Mouse (Mus musculus) thymus, postnatal 14 days (tissue): ENCODE measurements around the gene Lce3d.

Experiments
- DNase-seq: peaks from one replicate; pipeline ENCODE4 v3.0.0; 2021

Lce3d gene

GRCm38 (mm10) chr3:92957090-92957489, at the start of gene Lce3d:
TSS of gene Lce3d (plus strand) at chr3:92957390.
- DNase-seq = no peak

- no peak for DNase-seq
Observed at GRCm38 (mm10) chr3:92907571-92907970, 49.6 kb upstream of the Lce3d start.

- DNase-seq = no peak
Observed at GRCm38 (mm10) chr3:92920364-92920763, 36.8 kb upstream of the Lce3d start.

GRCm38 (mm10) chr3:92926130-92926529, 31.1 kb upstream of the Lce3d start, which contains the start of gene Lce3a:
TSS of gene Lce3a (minus strand) at chr3:92926230.
- no peak for DNase-seq

- no peak for DNase-seq
Observed at GRCm38 (mm10) chr3:92932679-92933078, 24.5 kb upstream of the Lce3d start, which contains the start of gene Lce3b. TSS of gene Lce3b (plus strand) at chr3:92932979.

- no peak for DNase-seq
Observed at GRCm38 (mm10) chr3:92944186-92944585, 13.0 kb upstream of the Lce3d start, which contains the start of gene Lce3c. TSS of gene Lce3c (plus strand) at chr3:92944486.

GRCm38 (mm10) chr3:92966761-92967160, 9.6 kb downstream of the Lce3d start, which contains the start of gene Lce3e:
TSS of gene Lce3e (plus strand) at chr3:92967061.
- DNase-seq = no peak

GRCm38 (mm10) chr3:92978484-92978883, 21.3 kb downstream of the Lce3d start:
- no peak for DNase-seq

- DNase-seq = no peak
Observed at GRCm38 (mm10) chr3:92991926-92992325, 34.7 kb downstream of the Lce3d start, which contains the start of gene Lce3f. TSS of gene Lce3f (plus strand) at chr3:92992226.

GRCm38 (mm10) chr3:92998691-92999090, 41.5 kb downstream of the Lce3d start:
- DNase-seq = peak; percentile 12

- DNase-seq = no peak
Observed at GRCm38 (mm10) chr3:93000621-93001020, 43.4 kb downstream of the Lce3d start.

GRCm38 (mm10) chr3:93002843-93003242, 45.7 kb downstream of the Lce3d start:
- DNase-seq = no peak
